27 mouse cellular contexts compared by ENCODE assay signal in the genomic region with DNA sequence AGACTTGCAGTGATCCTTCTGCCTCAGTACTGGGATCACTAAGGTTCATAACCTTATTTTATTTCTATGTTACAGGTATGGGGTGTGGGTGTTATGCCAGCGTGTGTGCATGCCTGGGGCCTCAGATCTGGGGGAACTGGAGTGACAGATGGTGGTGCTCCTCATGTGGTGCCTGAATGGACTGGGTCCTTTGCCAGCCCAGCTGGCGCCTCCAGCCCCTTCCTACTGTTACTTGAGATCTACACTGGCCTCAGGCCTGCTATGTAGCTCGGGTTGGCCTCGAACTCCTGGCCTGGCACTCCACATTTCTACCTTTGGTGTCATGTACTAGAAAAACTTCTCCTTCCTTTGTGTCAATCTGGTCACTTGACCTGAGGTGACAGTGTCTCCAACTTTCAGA. TPM values are rescaled to one million over a fixed set of nuclear protein-coding genes. Genes with fewer than 3 reads are reported as not detected.
DNase-seq lines count a peak whose midpoint lies in the region; ATAC-seq lines count a peak whose summit lies in the region.
"Had no signal": no experiment of that assay in that cellular context is flagged by ENCODE, and none has a peak within 500 bp of the region (broad histone marks: within the 10 kb centered on the region; RNA-seq: fewer than 3 reads in every experiment).

No protein-coding gene starts in this region.

- no peak overlapping the region for H3K4me3 ChIP-seq in hindbrain, embryonic 13.5 days
- no peak overlapping the region for H3K4me3 ChIP-seq in hindbrain, embryonic 16.5 days (ENCODE audit: low read length)
- H3K4me3 ChIP-seq: embryonic facial prominence, embryonic 10.5 days; embryonic facial prominence, embryonic 13.5 days; erythroblast, embryonic 14.5 days; forebrain, embryonic 12.5 days; forebrain, embryonic 15.5 days; heart, embryonic 12.5 days; heart, embryonic 15.5 days; hindbrain, embryonic 10.5 days had no signal

- peaks cover 28% of the 10 kb centered on the region for H3K27me3 ChIP-seq in hindbrain, embryonic 13.5 days
- peaks cover 2% of the 10 kb centered on the region; the same call in 1 of the 2 replicates for H3K27me3 ChIP-seq in hindbrain, embryonic 16.5 days (replicated peaks; ENCODE audit: control insufficient read depth, insufficient read depth, low read length)
- H3K27me3 ChIP-seq: forebrain, embryonic 15.5 days; Patski had no signal

- H3K4me2 ChIP-seq in hindbrain, embryonic 13.5 days, result no peak overlapping the region
- no peak overlapping the region for H3K4me2 ChIP-seq in hindbrain, embryonic 16.5 days (ENCODE audit: low read length)
- H3K4me2 ChIP-seq: embryonic facial prominence, embryonic 13.5 days; forebrain, embryonic 12.5 days; forebrain, embryonic 15.5 days; heart, embryonic 12.5 days; heart, embryonic 15.5 days; hindbrain, embryonic 14.5 days had no signal

- peak; percentile 63 for DNase-seq in cerebellum, adult 9-10 months
- peak; percentile 69 to 70 for DNase-seq in cerebellum, postnatal 14 days
- no peak for DNase-seq in cerebellum, adult 18-20 months
- DNase-seq in heart, adult 9 months (ENCODE audit: low spot score in 2 of 2), result no peak
- DNase-seq: adrenal gland, postnatal 10 days; adrenal gland, postnatal 36 days; embryo, embryonic 11 days; gastrocnemius, postnatal 10 days; gastrocnemius, postnatal 36 days; heart, postnatal 10 days; heart, postnatal 36 days; kidney, adult 2 months had no signal

- ATAC-seq in cerebellum, adult (ENCODE audit: insufficient number of reproducible peaks, low FRiP score, low TSS enrichment), result no peak
- ATAC-seq in hindbrain, embryonic 13.5 days (ENCODE audit: low FRiP score), result no peak
- no peak for ATAC-seq in hindbrain, embryonic 16.5 days
- ATAC-seq: forebrain, embryonic 15.5 days; intestine, postnatal 0 days; Patski had no signal

- H3K36me3 ChIP-seq in hindbrain, embryonic 13.5 days, result no peaks in the 10 kb centered on the region
- H3K36me3 ChIP-seq in hindbrain, embryonic 16.5 days (ENCODE audit: control insufficient read depth, insufficient read depth, low read length), result no peaks in the 10 kb centered on the region
- H3K36me3 ChIP-seq: embryonic facial prominence, embryonic 10.5 days; embryonic facial prominence, embryonic 13.5 days; forebrain, embryonic 12.5 days; forebrain, embryonic 15.5 days; heart, embryonic 12.5 days; heart, embryonic 15.5 days; hindbrain, embryonic 10.5 days had no signal

- 83% methylated on average over 4 of the region's 4 CpGs for WGBS in hindbrain, embryonic 13.5 days
- 74% methylated on average over 4 of the region's 4 CpGs for WGBS in hindbrain, embryonic 16.5 days

- H3K9ac ChIP-seq in hindbrain, embryonic 13.5 days, result 0 out of 2 replicates have a peak overlapping the region, but pooled peaks have one; percentile 5
- no peak overlapping the region for H3K9ac ChIP-seq in hindbrain, embryonic 16.5 days (ENCODE audit: low read depth, low read length)
- H3K9ac ChIP-seq: embryonic facial prominence, embryonic 13.5 days; forebrain, embryonic 12.5 days; forebrain, embryonic 15.5 days; heart, embryonic 12.5 days; heart, embryonic 15.5 days; hindbrain, embryonic 14.5 days had no signal

- no peak overlapping the region for H3K27ac ChIP-seq in hindbrain, embryonic 13.5 days
- H3K27ac ChIP-seq in hindbrain, embryonic 16.5 days (ENCODE audit: low read depth, low read length), result no peak overlapping the region
- H3K27ac ChIP-seq: embryonic facial prominence, embryonic 10.5 days; embryonic facial prominence, embryonic 13.5 days; forebrain, embryonic 12.5 days; forebrain, embryonic 15.5 days; heart, embryonic 15.5 days; hindbrain, embryonic 10.5 days; hindbrain, embryonic 14.5 days had no signal

- no peaks in the 10 kb centered on the region for H3K9me3 ChIP-seq in hindbrain, embryonic 13.5 days
- H3K9me3 ChIP-seq in hindbrain, embryonic 16.5 days (ENCODE audit: control insufficient read depth, low read length), result no peaks in the 10 kb centered on the region
- H3K9me3 ChIP-seq: embryonic facial prominence, embryonic 10.5 days; embryonic facial prominence, embryonic 13.5 days; forebrain, embryonic 12.5 days; forebrain, embryonic 15.5 days; G1E; heart, embryonic 12.5 days; heart, embryonic 15.5 days; hindbrain, embryonic 10.5 days had no signal

- H3K4me1 ChIP-seq in hindbrain, embryonic 13.5 days (replicated peaks), result peaks cover 15% of the 10 kb centered on the region
- peaks cover 6% of the 10 kb centered on the region; the same call in 1 of the 2 replicates for H3K4me1 ChIP-seq in hindbrain, embryonic 16.5 days (ENCODE audit: control insufficient read depth, insufficient read depth, low read depth, low read length)

RNA-seq across cellular contexts. Expression of a gene that starts 8.4 kb away (rescaled TPM):
- polyA plus RNA-seq in hindbrain, embryonic 13.5 days (2015; fragmentation: Nextera tagmentation; extraction: Ambion mirVana), result 0.61 and 0.95 TPM in 2 replicates
- 2.4 and 3.1 TPM in 2 replicates for polyA plus RNA-seq in hindbrain, embryonic 16.5 days (2015; fragmentation: Nextera tagmentation; extraction: Ambion mirVana)

RNA-seq across cellular contexts. Expression of a gene that starts 10.5 kb away (rescaled TPM):
- 157 and 162 TPM in 2 replicates for polyA plus RNA-seq in hindbrain, embryonic 13.5 days (2015; fragmentation: Nextera tagmentation; extraction: Ambion mirVana)
- polyA plus RNA-seq in hindbrain, embryonic 16.5 days (2015; fragmentation: Nextera tagmentation; extraction: Ambion mirVana), result 168 and 190 TPM in 2 replicates

RNA-seq across cellular contexts. Expression of a gene that starts 13.0 kb away (rescaled TPM):
- polyA plus RNA-seq in hindbrain, embryonic 13.5 days (2015; fragmentation: Nextera tagmentation; extraction: Ambion mirVana), result 2,665 and 2,711 TPM in 2 replicates
- polyA plus RNA-seq in hindbrain, embryonic 16.5 days (2015; fragmentation: Nextera tagmentation; extraction: Ambion mirVana), result 1,821 and 2,018 TPM in 2 replicates

RNA-seq across cellular contexts. Expression of a gene that starts 21.1 kb away (rescaled TPM):
- polyA plus RNA-seq in hindbrain, embryonic 13.5 days (2015; fragmentation: Nextera tagmentation; extraction: Ambion mirVana), result 13.3 and 17.7 TPM in 2 replicates
- 16.3 and 18.5 TPM in 2 replicates for polyA plus RNA-seq in hindbrain, embryonic 16.5 days (2015; fragmentation: Nextera tagmentation; extraction: Ambion mirVana)

RNA-seq across cellular contexts. Expression of a gene that starts 21.5 kb away (rescaled TPM):
- polyA plus RNA-seq in hindbrain, embryonic 13.5 days (2015; fragmentation: Nextera tagmentation; extraction: Ambion mirVana), result 55.6 and 61.9 TPM in 2 replicates
- polyA plus RNA-seq in hindbrain, embryonic 16.5 days (2015; fragmentation: Nextera tagmentation; extraction: Ambion mirVana), result 57.8 and 71.4 TPM in 2 replicates

Comparison
In these comparisons a context has a peak if more than half of its experiments do, and no peak if none do; other contexts are left out.
1. DNase-seq: peak in cerebellum, adult 9-10 months (single experiment) and cerebellum, postnatal 14 days (2 of 2); none in cerebellum, adult 18-20 months (0 of 2) and heart, adult 9 months (0 of 2).